Mouse (Mus musculus) stomach, postnatal 0 days (tissue): ENCODE data around the gene Top2a.

Experiments used
- CTCF ChIP-seq: IDR thresholded peaks from 2 replicates; pipeline ENCODE4 v1.5.1; 2016; ENCODE audit warnings: antibody characterized with exemption, low read depth, mild to moderate bottlenecking, moderate library complexity
- EP300 ChIP-seq: optimal IDR thresholded peaks from 2 replicates; pipeline ENCODE3; 2016; ENCODE audit warnings: antibody characterized with exemption

DNA sequence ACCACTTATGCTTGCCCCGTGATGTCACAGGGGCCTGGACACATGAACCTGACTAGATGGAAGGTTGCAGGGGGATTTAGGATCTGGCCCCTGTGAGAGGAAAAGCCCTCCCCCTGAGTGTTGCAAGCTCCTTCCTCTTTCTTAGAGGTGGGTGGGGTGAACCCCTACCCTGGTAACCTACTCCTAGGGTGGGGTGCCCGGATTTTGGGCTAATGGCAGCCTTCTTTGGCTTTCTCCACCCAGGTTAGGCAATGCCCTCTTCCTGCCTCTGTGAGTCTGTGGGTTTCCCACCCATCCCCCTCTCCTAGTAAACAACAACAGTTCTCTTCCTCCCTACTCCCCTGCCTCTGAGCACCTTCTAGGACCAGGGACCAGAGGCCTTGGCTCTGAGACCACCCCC, 71.3 kb downstream of the Top2a start:
- TF ChIP-seq CTCF, result no peak
- TF ChIP-seq EP300, result no peak
